Comparison of ENCODE assay signal across 8 mouse cellular contexts in the genomic region with DNA sequence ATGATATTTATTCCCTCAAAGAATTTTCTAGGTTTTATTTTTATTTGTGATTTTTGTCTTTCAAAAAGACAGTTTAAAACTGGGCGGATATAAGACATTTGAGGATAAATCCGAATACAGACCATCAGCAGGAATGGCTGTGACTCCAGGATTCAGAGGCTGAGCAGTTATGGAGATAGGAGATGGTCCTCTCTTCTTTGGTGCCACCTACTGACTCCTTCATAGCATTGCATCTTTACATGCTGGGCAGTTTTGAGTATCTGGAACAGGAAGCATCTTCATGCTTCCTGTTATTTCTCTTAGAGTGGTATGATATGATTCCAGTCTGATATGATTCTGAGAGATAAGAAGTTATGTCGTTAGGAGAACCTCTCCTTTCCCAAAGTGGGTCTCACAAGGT.
A peak's percentile ranks its signal among the peaks of the same experiment; 100 is the strongest.
DNase-seq lines count a peak whose midpoint lies in the region; ATAC-seq and TF ChIP-seq lines count a peak whose summit lies in the region.

No protein-coding gene starts in this region.

- no peaks in the 10 kb centered on the region for H3K27me3 ChIP-seq in hindbrain, embryonic 11.5 days (ENCODE audit: control insufficient read depth, insufficient read depth, low read length)
- no peaks in the 10 kb centered on the region for H3K27me3 ChIP-seq in hindbrain, embryonic 12.5 days
- peaks cover 3% of the 10 kb centered on the region; the same call in 1 of the 2 replicates for H3K27me3 ChIP-seq in E14TG2a.4 (ENCODE audit: insufficient read depth, low read length)

- H3K4me2 ChIP-seq in hindbrain, embryonic 11.5 days (replicated peaks; ENCODE audit: low read depth, low read length): no peak overlapping the region
- no peak overlapping the region for H3K4me2 ChIP-seq in hindbrain, embryonic 12.5 days (replicated peaks)

- no peaks in the 10 kb centered on the region for H3K4me1 ChIP-seq in hindbrain, embryonic 11.5 days (replicated peaks; ENCODE audit: control insufficient read depth, insufficient read depth, low read length)
- no peaks in the 10 kb centered on the region for H3K4me1 ChIP-seq in hindbrain, embryonic 12.5 days
- H3K4me1 ChIP-seq in E14TG2a.4 (replicated peaks; ENCODE audit: low read depth, low read length): no peaks in the 10 kb centered on the region

- 20% methylated on average over 3 of the region's 3 CpGs for WGBS in hindbrain, embryonic 11.5 days
- WGBS in hindbrain, embryonic 12.5 days: 23% methylated on average over 3 of the region's 3 CpGs

- no peaks in the 10 kb centered on the region for H3K36me3 ChIP-seq in hindbrain, embryonic 11.5 days (ENCODE audit: control insufficient read depth, insufficient read depth, low read length)
- no peaks in the 10 kb centered on the region for H3K36me3 ChIP-seq in hindbrain, embryonic 12.5 days
- no peaks in the 10 kb centered on the region for H3K36me3 ChIP-seq in E14TG2a.4 (ENCODE audit: insufficient read depth, low read length)

- peak; percentile 63 for TF ChIP-seq CTCF in E14TG2a.4 (conservative IDR thresholded peaks at IDR 0.05; ENCODE audit: low read length)

- peak; percentile 73 for DNase-seq in hindbrain, embryonic 11.5 days (ENCODE audit: low spot score)
- peak; percentile 38 for DNase-seq in cerebellum, adult 8-10 months
- DNase-seq in lung, postnatal 10 days: peak; percentile 55
- peak; percentile 65 for DNase-seq in telencephalon, adult 2 months (ENCODE audit: low read depth, low spot score)
- no peak for DNase-seq in adrenal gland, postnatal 4 days (ENCODE audit: low spot score in 2 of 2)

- no peak overlapping the region for H3K27ac ChIP-seq in hindbrain, embryonic 11.5 days (ENCODE audit: low read depth, low read length)
- H3K27ac ChIP-seq in hindbrain, embryonic 12.5 days: no peak overlapping the region

- H3K9me3 ChIP-seq in hindbrain, embryonic 11.5 days (ENCODE audit: control insufficient read depth, low read length): no peaks in the 10 kb centered on the region
- no peaks in the 10 kb centered on the region for H3K9me3 ChIP-seq in hindbrain, embryonic 12.5 days (replicated peaks)
- H3K9me3 ChIP-seq in E14TG2a.4 (ENCODE audit: low read length): peaks cover 5% of the 10 kb centered on the region; the same call in 1 of the 2 replicates

- no peak overlapping the region for H3K9ac ChIP-seq in hindbrain, embryonic 11.5 days (ENCODE audit: low read depth, low read length)
- no peak overlapping the region for H3K9ac ChIP-seq in hindbrain, embryonic 12.5 days

- H3K4me3 ChIP-seq in hindbrain, embryonic 11.5 days (ENCODE audit: low read depth, low read length): no peak overlapping the region
- H3K4me3 ChIP-seq in hindbrain, embryonic 12.5 days: no peak overlapping the region
- H3K4me3 ChIP-seq in E14TG2a.4 (replicated peaks; ENCODE audit: low read length): no peak overlapping the region

- no peak for ATAC-seq in hindbrain, embryonic 11.5 days (ENCODE audit: low FRiP score)
- no peak for ATAC-seq in hindbrain, embryonic 12.5 days (ENCODE audit: low FRiP score)
- ATAC-seq in hematopoietic stem cell, adult 5-6 weeks (replicated peaks in 1 of 2; ENCODE audit: insufficient read depth in 1 of 2, low FRiP score in 2 of 2, low TSS enrichment in 1 of 2, low read depth in 1 of 2, poor library complexity in 2 of 2, severe bottlenecking in 2 of 2): peak; percentile 84 to 89

Comparison
In these comparisons a context has a peak if more than half of its experiments do, and no peak if none do; other contexts are left out.
1. ATAC-seq: peak in hematopoietic stem cell, adult 5-6 weeks (2 of 2); none in hindbrain, embryonic 11.5 days (single experiment) and hindbrain, embryonic 12.5 days (single experiment).
2. DNase-seq: peak in hindbrain, embryonic 11.5 days (single experiment), cerebellum, adult 8-10 months (single experiment), lung, postnatal 10 days (single experiment) and telencephalon, adult 2 months (single experiment); none in adrenal gland, postnatal 4 days (0 of 2).